Mouse (Mus musculus) thymus, postnatal 36 days (tissue): Measurements from ENCODE around the gene Adsl.

ENCODE experiments used
- DNase-seq, 2 experiments: peaks; one replicate each; pipeline ENCODE4 v3.0.0; 2022; ENCODE audit warnings: mixed read lengths in 2 of 2

The Adsl gene

GRCm38 (mm10) chr15:80941468-80942040 is 6.7 kb upstream of the Adsl start:
- peak in 1 of 2 experiments; percentile 32 for DNase-seq

- peak; percentile 59 to 72 for DNase-seq
Measured at GRCm38 (mm10) chr15:80945851-80946250, 2.4 kb upstream of the Adsl start.

- DNase-seq: peak in 1 of 2 experiments; percentile 16
Measured at GRCm38 (mm10) chr15:80949431-80949830, 1.1 kb downstream of the Adsl start.

GRCm38 (mm10) chr15:80950055-80950454 is 1.8 kb downstream of the Adsl start:
- no peak for DNase-seq

- DNase-seq: no peak
Measured at GRCm38 (mm10) chr15:80953971-80954370, 5.7 kb downstream of the Adsl start.

- DNase-seq: no peak
Measured at GRCm38 (mm10) chr15:80954861-80955260, 6.6 kb downstream of the Adsl start.

- no peak for DNase-seq
Measured at GRCm38 (mm10) chr15:80955836-80956438, 7.6 kb downstream of the Adsl start.

GRCm38 (mm10) chr15:80969371-80969770 is 21.1 kb downstream of the Adsl start:
- DNase-seq: no peak

GRCm38 (mm10) chr15:80974311-80974710 is 26.0 kb downstream of the Adsl start:
- no peak for DNase-seq

GRCm38 (mm10) chr15:80975666-80976065 is 27.4 kb downstream of the Adsl start:
- DNase-seq: no peak

GRCm38 (mm10) chr15:80977620-80978334 is 29.5 kb downstream of the Adsl start, which contains the start of gene Sgsm3:
Sgsm3 (plus strand) TSS chr15:80977765.
- peak; percentile 82 to 88 for DNase-seq

GRCm38 (mm10) chr15:80979611-80980010 is 31.3 kb downstream of the Adsl start:
- DNase-seq: no peak

- DNase-seq: no peak
Measured at GRCm38 (mm10) chr15:80981176-80981575, 32.9 kb downstream of the Adsl start.

GRCm38 (mm10) chr15:80983264-80983663 is 35.0 kb downstream of the Adsl start:
- DNase-seq: no peak

GRCm38 (mm10) chr15:80988331-80988730 is 40.0 kb downstream of the Adsl start:
- DNase-seq: no peak

GRCm38 (mm10) chr15:80989712-80990111 is 41.4 kb downstream of the Adsl start:
- no peak for DNase-seq

- no peak for DNase-seq
Measured at GRCm38 (mm10) chr15:80994959-80995358, 46.7 kb downstream of the Adsl start.

GRCm38 (mm10) chr15:80996090-80996835 is 48.0 kb downstream of the Adsl start:
- no peak for DNase-seq

GRCm38 (mm10) chr15:80997077-80997476 is 48.8 kb downstream of the Adsl start:
- DNase-seq: no peak

GRCm38 (mm10) chr15:81000419-81001138 is 52.3 kb downstream of the Adsl start:
- no peak for DNase-seq

- no peak for DNase-seq
Measured at GRCm38 (mm10) chr15:81006127-81006735, 57.9 kb downstream of the Adsl start.

- no peak for DNase-seq
Measured at GRCm38 (mm10) chr15:81007339-81007738, 59.0 kb downstream of the Adsl start.
